Mouse (Mus musculus) megakaryocyte, embryonic 14.5 days (primary cell): ENCODE data around the gene Plxdc1.

Experiments
- FLI1 ChIP-seq: IDR thresholded peaks from 2 replicates; pipeline ENCODE4 v1.6.1; 2012; ENCODE audit warnings: low read length, inconsistent platforms, mixed read lengths
- GATA1 ChIP-seq: IDR thresholded peaks from 3 replicates; pipeline ENCODE4 v1.6.1; 2012; ENCODE audit warnings: mixed read lengths, low read length, inconsistent platforms, borderline replicate concordance

DNA sequence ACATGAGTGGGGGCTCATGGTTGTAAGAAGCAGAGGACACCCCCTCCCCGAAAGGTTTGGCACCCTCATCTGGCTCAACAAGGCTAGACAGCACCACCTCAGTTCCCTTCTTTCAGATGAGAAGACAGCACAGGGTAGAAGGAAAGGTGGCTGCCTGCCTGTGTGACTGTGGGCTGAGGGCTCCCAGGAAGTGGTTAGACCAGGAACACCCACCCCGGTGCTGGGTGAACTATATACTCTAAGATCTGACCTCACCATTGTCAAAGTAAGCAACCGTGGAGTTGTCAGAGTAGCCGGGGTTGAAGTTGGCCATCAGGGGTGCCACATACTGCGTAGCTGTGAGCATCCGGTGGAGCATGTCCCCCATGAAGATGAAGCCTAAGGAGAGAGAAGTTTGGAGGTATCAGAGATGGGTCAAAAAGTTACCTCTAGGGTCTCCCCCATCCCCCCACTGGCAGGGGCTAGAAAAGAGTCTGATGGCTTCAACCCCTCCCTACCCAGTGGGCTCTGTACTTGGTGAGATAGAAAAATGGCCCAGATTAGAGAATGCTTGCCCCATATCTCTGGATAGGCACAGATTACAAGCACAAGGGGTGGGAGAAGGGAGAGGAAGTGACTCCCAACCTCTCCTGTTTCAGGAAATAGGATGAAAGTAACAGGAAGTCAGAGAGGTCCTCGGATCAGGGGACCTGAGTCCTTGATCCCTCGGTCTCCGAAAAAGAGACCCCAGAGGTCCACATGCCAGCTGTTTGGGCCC lies 30.9 kb downstream of the Plxdc1 start:
- TF ChIP-seq GATA1 (no peak), FLI1 (no peak)
